Mouse (Mus musculus) intestine, postnatal 0 days (tissue): Measurements from ENCODE around the gene Ankrd23. TPM values are rescaled to one million over a fixed set of nuclear protein-coding genes. Genes with fewer than 3 reads are reported as not detected.

Experiments
- ATAC-seq: fragments of 200-750 bp; cut with Nextera tagmentation; 2 replicates; pipeline ENCODE4 v1.8.0; 2017; ENCODE audit warnings: mild to moderate bottlenecking, moderate TSS enrichment, moderate library complexity
- H3K27ac ChIP-seq: fragments of 300-500 bp; sonication (generic); 2 replicates; pipeline ENCODE4 v1.5.1; 2014; ENCODE audit warnings: mild to moderate bottlenecking, low read depth, low read length, moderate library complexity
- H3K27me3 ChIP-seq: fragments of 300-500 bp; sonication (generic); replicated peaks from 2 replicates; pipeline ENCODE4 v1.6.1; 2014; ENCODE audit warnings: low read length, mixed read lengths; ENCODE audit not compliant: control insufficient read depth, insufficient read depth
- H3K36me3 ChIP-seq: fragments of 300-500 bp; sonication (generic); 2 replicates; pipeline ENCODE4 v1.6.1; 2014; ENCODE audit warnings: mild to moderate bottlenecking, moderate library complexity; ENCODE audit not compliant: control insufficient read depth, insufficient read depth
- H3K4me1 ChIP-seq: fragments of 300-500 bp; sonication (generic); replicated peaks from 2 replicates; pipeline ENCODE4 v1.6.1; 2014; ENCODE audit warnings: antibody characterized with exemption, low read length, mixed read lengths; ENCODE audit not compliant: control insufficient read depth, insufficient read depth
- H3K4me2 ChIP-seq: fragments of 300-500 bp; sonication (generic); replicated peaks from 2 replicates; pipeline ENCODE4 v1.6.1; 2014; ENCODE audit warnings: low read depth, mild to moderate bottlenecking, moderate library complexity
- H3K4me3 ChIP-seq: fragments of 300-500 bp; sonication (generic); 2 replicates; pipeline ENCODE4 v1.5.1; 2014; ENCODE audit warnings: low read depth, low read length
- H3K9ac ChIP-seq: fragments of 300-500 bp; sonication (generic); 2 replicates; pipeline ENCODE4 v1.6.1; 2014; ENCODE audit warnings: mild to moderate bottlenecking, low read depth, low read length
- H3K9me3 ChIP-seq: fragments of 300-500 bp; sonication (generic); 2 replicates; pipeline ENCODE4 v1.6.1; 2016; ENCODE audit warnings: mixed run types; ENCODE audit not compliant: control insufficient read depth
- CTCF ChIP-seq: sonication (generic); IDR thresholded peaks from 2 replicates; pipeline ENCODE4 v1.5.1; 2016; ENCODE audit warnings: low read depth, mild to moderate bottlenecking, control low read depth, antibody characterized with exemption, moderate library complexity
- WGBS: fragments of 180-500 bp; shearing (Covaris S2); extraction: QIAGEN DNeasy Blood & Tissue Kit; methylation state at CpG from one replicate; pipeline ENCODE4 v1.1.7; 2014; 5-methylcytosine and 5-hydroxymethylcytosine counted together
- polyA plus RNA-seq: library from polyadenylated mRNA; unstranded; fragments of >200 nt; fragmentation: Nextera tagmentation; extraction: Ambion mirVana; gene quantifications from 2 replicates; pipeline ENCODE4 v1.2.1, GENCODE M21; 2015

Gene Ankrd23
- polyA plus RNA-seq, 1 experiment from 2014 or later, result 2.1 TPM

DNA sequence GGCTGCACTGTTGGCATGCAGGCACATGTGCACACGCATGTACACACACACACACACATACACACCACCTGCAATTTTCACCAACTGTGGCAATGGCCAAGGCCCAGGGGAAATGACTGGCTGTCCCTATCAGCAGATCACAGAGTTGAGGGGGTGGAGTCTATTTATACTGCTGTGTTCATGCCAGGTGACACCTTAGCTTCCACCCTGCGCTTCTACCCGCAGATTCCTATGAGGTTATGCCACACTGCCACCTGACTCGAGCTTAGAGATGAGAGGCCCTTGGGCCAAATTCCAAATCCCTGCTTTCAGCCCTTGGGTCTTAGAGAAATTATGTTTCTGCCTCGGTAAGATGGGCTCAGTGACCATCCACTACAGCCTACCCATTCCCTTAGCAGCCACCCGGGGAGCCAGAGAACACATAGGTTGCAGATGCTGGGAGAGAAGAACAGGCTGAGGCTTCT is 2.1 kb downstream of the Ankrd23 start:
- no peaks in the 10 kb centered on the region for H3K9me3 ChIP-seq
- H3K9ac ChIP-seq, result no peak overlapping the region
- H3K36me3 ChIP-seq, result peaks cover 24% of the 10 kb centered on the region
- ATAC-seq, result peak; percentile 54
- no peaks in the 10 kb centered on the region for H3K27me3 ChIP-seq
- TF ChIP-seq CTCF, result peak; percentile 53
- 0 out of 2 replicates have a peak overlapping the region, but pooled peaks have one; percentile 27 for H3K4me2 ChIP-seq
- H3K4me3 ChIP-seq, result no peak overlapping the region
- WGBS, result 48% methylated on average over 6 of the region's 6 CpGs
- H3K4me1 ChIP-seq, result no peaks in the 10 kb centered on the region; the same call in 1 of the 2 replicates
- no peak overlapping the region for H3K27ac ChIP-seq

DNA sequence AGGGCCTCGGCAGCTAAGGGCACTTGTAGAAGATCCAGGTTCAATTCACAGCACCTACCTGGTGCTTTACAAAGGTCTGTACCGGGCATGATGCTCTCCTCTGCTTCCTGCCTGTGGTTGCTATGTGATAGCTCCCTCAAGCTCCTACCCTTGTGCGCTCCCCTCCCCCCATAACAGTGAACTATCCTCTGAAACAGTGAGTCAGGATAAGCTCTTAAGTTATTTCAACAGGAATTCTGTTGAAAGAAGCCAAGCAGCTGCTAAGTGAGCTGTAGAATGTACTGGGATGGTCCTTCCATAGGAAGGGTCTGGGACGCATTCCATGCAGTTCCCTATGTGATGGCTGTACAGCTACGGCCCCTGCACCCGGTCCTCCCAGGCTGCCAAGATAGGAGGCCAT is 3.1 kb downstream of the Ankrd23 start:
- no peak for TF ChIP-seq CTCF
- peaks cover 15% of the 10 kb centered on the region for H3K36me3 ChIP-seq
- H3K9me3 ChIP-seq, result no peaks in the 10 kb centered on the region
- no peak overlapping the region for H3K27ac ChIP-seq
- no peaks in the 10 kb centered on the region for H3K27me3 ChIP-seq
- no peaks in the 10 kb centered on the region; the same call in 1 of the 2 replicates for H3K4me1 ChIP-seq
- H3K4me2 ChIP-seq, result no peak overlapping the region
- no peak overlapping the region for H3K4me3 ChIP-seq
- 79% methylated on average over 6 of the region's 6 CpGs for WGBS
- ATAC-seq, result no peak
- H3K9ac ChIP-seq, result no peak overlapping the region

DNA sequence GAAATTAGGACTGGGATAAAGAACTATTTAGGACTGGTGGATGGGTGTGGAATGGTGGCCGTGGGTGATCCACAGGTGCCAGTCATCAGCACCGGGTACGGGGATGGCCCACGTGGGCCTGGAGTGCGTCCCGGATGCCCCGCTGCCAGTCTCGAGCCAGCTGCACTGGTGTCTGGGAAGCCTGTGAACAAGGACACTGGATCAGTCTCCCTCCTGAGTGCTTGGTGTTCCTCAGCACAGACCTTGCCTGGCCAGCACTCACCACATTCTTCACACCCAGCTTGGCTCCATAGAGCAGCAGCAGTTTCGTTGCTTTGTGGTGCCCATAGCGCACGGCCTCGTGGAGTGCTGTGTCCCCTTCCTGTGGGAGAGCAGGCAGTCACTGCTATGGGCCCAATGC is 5.2 kb downstream of the Ankrd23 start:
- Histone ChIP-seq H3K36me3 (peaks cover 18% of the 10 kb centered on the region), H3K9ac (no peak overlapping the region), H3K4me2 (no peak overlapping the region), H3K27ac (no peak overlapping the region), H3K4me1 (no peaks in the 10 kb centered on the region; the same call in 1 of the 2 replicates), H3K27me3 (no peaks in the 10 kb centered on the region), H3K9me3 (no peaks in the 10 kb centered on the region), H3K4me3 (no peak overlapping the region)
- no peak for ATAC-seq
- no peak for TF ChIP-seq CTCF
- 89% methylated on average over 12 of the region's 12 CpGs for WGBS

DNA sequence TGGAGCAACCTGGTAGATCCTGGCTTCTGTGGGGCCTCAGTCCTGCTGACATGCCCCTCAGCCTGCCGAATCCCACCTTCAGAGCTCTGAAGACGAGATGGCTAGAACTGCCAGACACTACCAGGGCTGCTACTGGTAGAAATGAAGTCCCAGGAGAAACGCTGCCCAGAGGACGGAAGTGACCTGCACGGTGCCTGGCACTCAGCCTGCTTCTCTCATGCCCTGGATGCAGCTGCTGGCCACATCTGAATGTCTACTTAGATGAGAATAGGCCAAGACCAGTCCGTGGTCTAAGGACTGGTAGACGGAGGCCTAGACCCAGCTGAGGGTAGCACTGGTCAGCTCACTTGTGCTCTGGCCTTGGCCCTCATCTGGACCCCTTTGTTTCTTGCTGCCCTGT is 5.7 kb downstream of the Ankrd23 start:
- no peak overlapping the region for H3K27ac ChIP-seq
- H3K27me3 ChIP-seq, result no peaks in the 10 kb centered on the region
- no peaks in the 10 kb centered on the region; the same call in 1 of the 2 replicates for H3K4me1 ChIP-seq
- H3K4me3 ChIP-seq, result no peak overlapping the region
- no peak for TF ChIP-seq CTCF
- no peaks in the 10 kb centered on the region for H3K9me3 ChIP-seq
- ATAC-seq, result no peak
- H3K36me3 ChIP-seq, result peaks cover 17% of the 10 kb centered on the region
- H3K4me2 ChIP-seq, result no peak overlapping the region
- 90% methylated on average over 7 of the region's 7 CpGs for WGBS
- no peak overlapping the region for H3K9ac ChIP-seq

DNA sequence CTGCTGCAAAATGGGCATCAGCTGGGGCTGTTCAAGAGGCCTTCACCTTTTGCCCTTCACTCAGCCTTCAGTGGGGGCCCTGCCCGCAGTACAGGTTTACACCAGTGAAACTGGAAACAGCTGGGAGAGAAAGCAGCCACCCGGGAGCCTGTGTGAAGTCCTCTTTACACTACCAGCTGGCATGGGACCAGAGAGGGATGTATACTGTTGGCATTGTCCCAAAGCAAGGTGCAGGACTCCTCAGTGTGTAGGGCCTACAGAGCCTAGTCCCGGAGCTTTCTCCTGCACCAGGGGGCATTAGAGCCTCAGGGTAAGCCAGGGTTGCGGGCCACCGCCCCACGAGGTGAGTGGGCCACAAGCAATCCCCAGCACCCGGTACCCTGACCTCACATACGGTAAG is 6.2 kb downstream of the Ankrd23 start:
- H3K4me3 ChIP-seq, result no peak overlapping the region
- 71% methylated on average over 8 of the region's 8 CpGs for WGBS
- no peak for ATAC-seq
- no peak overlapping the region for H3K9ac ChIP-seq
- no peak for TF ChIP-seq CTCF
- H3K36me3 ChIP-seq, result peaks cover 22% of the 10 kb centered on the region
- no peaks in the 10 kb centered on the region for H3K9me3 ChIP-seq
- H3K4me2 ChIP-seq, result no peak overlapping the region
- H3K27ac ChIP-seq, result no peak overlapping the region
- no peaks in the 10 kb centered on the region; the same call in 1 of the 2 replicates for H3K4me1 ChIP-seq
- no peaks in the 10 kb centered on the region for H3K27me3 ChIP-seq

DNA sequence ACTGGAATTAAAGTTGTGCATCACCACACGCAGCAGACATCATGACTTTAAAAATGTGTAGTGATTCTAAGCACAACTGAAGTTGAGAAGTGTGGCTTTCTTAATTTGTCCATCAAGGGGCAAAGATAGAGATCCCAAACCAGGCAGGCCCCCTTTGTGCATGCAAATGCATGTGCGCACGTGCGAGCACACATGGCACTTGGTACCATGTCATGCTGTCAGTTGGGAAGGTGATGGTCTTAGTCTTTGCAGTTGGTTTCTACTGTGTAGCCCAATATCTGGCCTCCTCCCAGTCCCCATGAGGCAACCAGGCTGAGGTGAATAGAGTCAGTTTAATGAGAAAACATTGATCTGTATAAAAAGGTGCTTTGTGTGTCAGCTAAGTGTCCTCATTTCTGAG is 6.8 kb downstream of the Ankrd23 start:
- Histone ChIP-seq H3K27ac (no peak overlapping the region), H3K4me3 (no peak overlapping the region), H3K36me3 (peaks cover 28% of the 10 kb centered on the region), H3K9ac (no peak overlapping the region), H3K4me1 (no peaks in the 10 kb centered on the region; the same call in 1 of the 2 replicates), H3K9me3 (no peaks in the 10 kb centered on the region), H3K27me3 (no peaks in the 10 kb centered on the region), H3K4me2 (no peak overlapping the region)
- WGBS, result 94% methylated on average over 4 of the region's 4 CpGs
- no peak for ATAC-seq
- TF ChIP-seq CTCF, result no peak

DNA sequence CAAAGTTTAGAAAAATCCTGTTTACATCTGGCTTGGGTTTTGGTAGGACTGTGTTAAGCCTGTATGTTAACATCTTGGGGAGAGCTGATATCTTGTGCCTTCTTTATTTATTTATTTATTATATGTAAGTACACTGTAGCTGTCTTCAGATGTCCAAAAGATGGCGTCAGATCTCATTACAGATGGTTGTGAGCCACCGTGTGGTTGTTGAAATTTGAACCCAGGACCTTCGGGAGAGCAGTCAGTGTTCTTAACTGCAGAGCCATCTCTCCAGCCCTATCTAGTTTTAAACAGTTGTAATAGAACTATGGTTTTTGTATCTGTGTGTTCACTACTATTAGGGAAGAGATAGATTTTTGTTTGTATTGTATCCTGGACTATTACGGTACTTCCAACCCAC is 7.4 kb downstream of the Ankrd23 start:
- Histone ChIP-seq H3K36me3 (peaks cover 34% of the 10 kb centered on the region), H3K4me2 (no peak overlapping the region), H3K27ac (no peak overlapping the region), H3K4me3 (no peak overlapping the region), H3K9me3 (no peaks in the 10 kb centered on the region), H3K27me3 (no peaks in the 10 kb centered on the region), H3K9ac (no peak overlapping the region), H3K4me1 (no peaks in the 10 kb centered on the region; the same call in 1 of the 2 replicates)
- ATAC-seq, result no peak
- no peak for TF ChIP-seq CTCF
- WGBS, result 85% methylated on average over 4 of the region's 4 CpGs
